31 mouse cellular contexts compared by ENCODE assay signal in genomic region chr8:120568164-120568798, GRCm38 (mm10). TPM values are rescaled to one million over a fixed set of nuclear protein-coding genes. Genes with fewer than 3 reads are reported as not detected.
DNase-seq lines count a peak whose midpoint lies in the region; ATAC-seq and TF ChIP-seq lines count a peak whose summit lies in the region.
"Had no signal": no experiment of that assay in that cellular context is flagged by ENCODE, and none has a peak within 500 bp of the region (broad histone marks: within the 10 kb centered on the region; RNA-seq: fewer than 3 reads in every experiment).

No protein-coding gene starts in this region.

- no peaks in the 10 kb centered on the region for H3K9me3 ChIP-seq in hindbrain, embryonic 12.5 days (replicated peaks)
- H3K9me3 ChIP-seq in hindbrain, embryonic 16.5 days (ENCODE audit: control insufficient read depth, low read length): no peaks in the 10 kb centered on the region
- H3K9me3 ChIP-seq in neural tube, embryonic 11.5 days (ENCODE audit: control insufficient read depth, low read length): no peaks in the 10 kb centered on the region
- H3K9me3 ChIP-seq in neural tube, embryonic 15.5 days (replicated peaks): no peaks in the 10 kb centered on the region
- H3K9me3 ChIP-seq in G1E (replicated peaks): peaks cover 11% of the 10 kb centered on the region
- H3K9me3 ChIP-seq: embryonic facial prominence, embryonic 13.5 days; heart, embryonic 10.5 days; heart, embryonic 15.5 days; intestine, embryonic 15.5 days; liver, embryonic 12.5 days; megakaryocyte, embryonic 14.5 days; midbrain, embryonic 15.5 days had no signal

- no peak for ATAC-seq in hindbrain, embryonic 12.5 days (ENCODE audit: low FRiP score)
- ATAC-seq in hindbrain, embryonic 16.5 days: no peak
- ATAC-seq in neural tube, embryonic 11.5 days (ENCODE audit: insufficient read depth, low FRiP score, low TSS enrichment): no peak
- no peak for ATAC-seq in neural tube, embryonic 15.5 days (ENCODE audit: low FRiP score)
- ATAC-seq in G1E (ENCODE audit: extremely low read depth, insufficient number of reproducible peaks, low FRiP score, poor library complexity, severe bottlenecking): no peak
- no peak for ATAC-seq in frontal cortex, adult (ENCODE audit: low TSS enrichment)
- ATAC-seq: activated CD4-positive, CD25-positive, alpha-beta regulatory T cell, adult 4 months; forebrain, postnatal 0 days; hindbrain, postnatal 0 days; intestine, embryonic 15.5 days; liver, embryonic 12.5 days; liver, postnatal 0 days; midbrain, embryonic 15.5 days had no signal

- H3K27me3 ChIP-seq in hindbrain, embryonic 12.5 days: no peaks in the 10 kb centered on the region
- no peaks in the 10 kb centered on the region for H3K27me3 ChIP-seq in hindbrain, embryonic 16.5 days (replicated peaks; ENCODE audit: control insufficient read depth, insufficient read depth, low read length)
- H3K27me3 ChIP-seq in neural tube, embryonic 11.5 days (ENCODE audit: control insufficient read depth, insufficient read depth, low read length): no peaks in the 10 kb centered on the region
- H3K27me3 ChIP-seq in neural tube, embryonic 15.5 days (replicated peaks): no peaks in the 10 kb centered on the region
- H3K27me3 ChIP-seq in G1E (ENCODE audit: insufficient read depth, low read length): no peaks in the 10 kb centered on the region
- H3K27me3 ChIP-seq: embryonic facial prominence, embryonic 13.5 days; heart, embryonic 15.5 days; intestine, embryonic 15.5 days; liver, embryonic 12.5 days; megakaryocyte, embryonic 14.5 days; midbrain, embryonic 15.5 days had no signal

- peaks cover 68% of the 10 kb centered on the region for H3K36me3 ChIP-seq in hindbrain, embryonic 12.5 days
- peaks cover 33% of the 10 kb centered on the region for H3K36me3 ChIP-seq in hindbrain, embryonic 16.5 days (ENCODE audit: control insufficient read depth, insufficient read depth, low read length)
- H3K36me3 ChIP-seq in neural tube, embryonic 11.5 days (ENCODE audit: control insufficient read depth, insufficient read depth, low read length): peaks cover 46% of the 10 kb centered on the region
- peaks cover 60% of the 10 kb centered on the region for H3K36me3 ChIP-seq in neural tube, embryonic 15.5 days
- peaks cover 99% of the 10 kb centered on the region for H3K36me3 ChIP-seq in G1E (replicated peaks)

- no peak for TF ChIP-seq CTCF in G1E (IDR thresholded peaks at IDR 0.05; ENCODE audit: low read depth, low read length)

- DNase-seq in neural tube, embryonic 11.5 days (ENCODE audit: low spot score): peak; percentile 12
- no peak for DNase-seq in G1E (ENCODE audit: low spot score)
- DNase-seq in lung, postnatal 10 days: no peak
- DNase-seq: adrenal gland, adult 2 months; B cell, adult 2 months; cerebellum, adult 11 months; forebrain, postnatal 0 days; gastrocnemius, postnatal 10 days; kidney, adult 2 months; kidney, postnatal 36 days; layer of hippocampus, postnatal 36 days; left cerebral cortex, postnatal 4 days; liver, postnatal 0 days; lung, postnatal 4 days; right cerebral cortex, adult 18-20 months; spleen, adult 18-20 months; thymus, adult 18-20 months; thymus, postnatal 25 days had no signal

- H3K9ac ChIP-seq in hindbrain, embryonic 12.5 days: no peak overlapping the region
- H3K9ac ChIP-seq in hindbrain, embryonic 16.5 days (ENCODE audit: low read depth, low read length): no peak overlapping the region
- no peak overlapping the region for H3K9ac ChIP-seq in neural tube, embryonic 11.5 days (ENCODE audit: low read length)
- no peak overlapping the region for H3K9ac ChIP-seq in neural tube, embryonic 15.5 days (replicated peaks)
- H3K9ac ChIP-seq: embryonic facial prominence, embryonic 13.5 days; forebrain, postnatal 0 days; heart, embryonic 15.5 days; intestine, embryonic 15.5 days; liver, embryonic 12.5 days; liver, postnatal 0 days; midbrain, embryonic 15.5 days had no signal

- 95% methylated on average over 37 of the region's 37 CpGs for WGBS in hindbrain, embryonic 12.5 days
- 96% methylated on average over 37 of the region's 37 CpGs for WGBS in hindbrain, embryonic 16.5 days
- 95% methylated on average over 35 of the region's 37 CpGs for WGBS in neural tube, embryonic 11.5 days
- 95% methylated on average over 37 of the region's 37 CpGs for WGBS in neural tube, embryonic 15.5 days

- no peak overlapping the region for H3K4me2 ChIP-seq in hindbrain, embryonic 12.5 days (replicated peaks)
- H3K4me2 ChIP-seq in hindbrain, embryonic 16.5 days (ENCODE audit: low read length): no peak overlapping the region
- no peak overlapping the region for H3K4me2 ChIP-seq in neural tube, embryonic 11.5 days (ENCODE audit: low read depth)
- no peak overlapping the region for H3K4me2 ChIP-seq in neural tube, embryonic 15.5 days
- H3K4me2 ChIP-seq: embryonic facial prominence, embryonic 13.5 days; heart, embryonic 15.5 days; intestine, embryonic 15.5 days; liver, embryonic 12.5 days; midbrain, embryonic 15.5 days had no signal

- peaks cover 45% of the 10 kb centered on the region for H3K4me1 ChIP-seq in hindbrain, embryonic 12.5 days
- peaks cover 26% of the 10 kb centered on the region for H3K4me1 ChIP-seq in hindbrain, embryonic 16.5 days (ENCODE audit: control insufficient read depth, insufficient read depth, low read depth, low read length)
- H3K4me1 ChIP-seq in neural tube, embryonic 11.5 days (ENCODE audit: control insufficient read depth, insufficient read depth, low read length): peaks cover 33% of the 10 kb centered on the region
- peaks cover 47% of the 10 kb centered on the region for H3K4me1 ChIP-seq in neural tube, embryonic 15.5 days
- peaks cover 22% of the 10 kb centered on the region for H3K4me1 ChIP-seq in G1E (ENCODE audit: insufficient read depth, low read depth, low read length)

- H3K27ac ChIP-seq in hindbrain, embryonic 12.5 days: 0 out of 2 replicates have a peak overlapping the region, but pooled peaks have one; percentile 42
- no peak overlapping the region for H3K27ac ChIP-seq in hindbrain, embryonic 16.5 days (ENCODE audit: low read depth, low read length)
- H3K27ac ChIP-seq in neural tube, embryonic 11.5 days (ENCODE audit: low read depth, low read length): no peak overlapping the region
- no peak overlapping the region for H3K27ac ChIP-seq in neural tube, embryonic 15.5 days (replicated peaks)
- H3K27ac ChIP-seq: embryonic facial prominence, embryonic 13.5 days; heart, embryonic 15.5 days; hindbrain, postnatal 0 days; intestine, embryonic 15.5 days; liver, embryonic 12.5 days; midbrain, embryonic 15.5 days had no signal

- no peak overlapping the region for H3K4me3 ChIP-seq in hindbrain, embryonic 12.5 days
- no peak overlapping the region for H3K4me3 ChIP-seq in hindbrain, embryonic 16.5 days (ENCODE audit: low read length)
- no peak overlapping the region for H3K4me3 ChIP-seq in neural tube, embryonic 11.5 days (ENCODE audit: low read depth, low read length)
- H3K4me3 ChIP-seq in neural tube, embryonic 15.5 days (replicated peaks): no peak overlapping the region
- H3K4me3 ChIP-seq in G1E (ENCODE audit: low read depth, low read length): peak overlapping the region; percentile 10; the same call in 1 of the 2 replicates
- H3K4me3 ChIP-seq: embryonic facial prominence, embryonic 13.5 days; heart, embryonic 10.5 days; heart, embryonic 15.5 days; intestine, embryonic 15.5 days; liver, embryonic 12.5 days; megakaryocyte, embryonic 14.5 days; midbrain, embryonic 15.5 days had no signal

RNA-seq across cellular contexts. Expression of gene Gins2, which starts 20.8 kb away (rescaled TPM):
- 49.6 and 65.3 TPM in 2 replicates for polyA plus RNA-seq in hindbrain, embryonic 12.5 days (2016; fragmentation: Nextera tagmentation; extraction: Ambion mirVana)
- 20.6 and 22.0 TPM in 2 replicates for polyA plus RNA-seq in hindbrain, embryonic 16.5 days (2015; fragmentation: Nextera tagmentation; extraction: Ambion mirVana)
- polyA plus RNA-seq in neural tube, embryonic 11.5 days (2014; fragmentation: Nextera tagmentation; extraction: Ambion mirVana): 101 and 109 TPM in 2 replicates
- polyA plus RNA-seq in neural tube, embryonic 15.5 days (2015; fragmentation: Nextera tagmentation; extraction: Ambion mirVana): 15.9 and 38.9 TPM in 2 replicates
- 34.6 and 43.9 TPM in 2 replicates for total RNA-seq in G1E (2014; fragmentation: Nextera tagmentation)
- total RNA-seq in G1E (2017): 11.3 and 27.9 TPM in 2 replicates
- polyA plus RNA-seq in G1E (2012): 49.8 and 83.4 TPM in 2 replicates
